10 mouse cellular contexts compared by ENCODE assay signal in genomic region chr13:60707541-60708468, GRCm38 (mm10).
DNase-seq lines count a peak whose midpoint lies in the region; ATAC-seq and TF ChIP-seq lines count a peak whose summit lies in the region.
"Had no signal": no experiment of that assay in that cellular context is flagged by ENCODE, and none has a peak within 500 bp of the region (broad histone marks: within the 10 kb centered on the region; RNA-seq: fewer than 3 reads in every experiment).

No protein-coding gene starts in this region.

- no peak overlapping the region for H3K4me2 ChIP-seq in lung, postnatal 0 days (replicated peaks; ENCODE audit: low read depth, low read length)
- H3K4me2 ChIP-seq in forebrain, postnatal 0 days (ENCODE audit: low read depth): no peak overlapping the region
- H3K4me2 ChIP-seq in neural tube, embryonic 15.5 days: no peak overlapping the region

- WGBS in lung, postnatal 0 days: 76% methylated on average over 16 of the region's 16 CpGs
- 39% methylated on average over 16 of the region's 16 CpGs for WGBS in forebrain, postnatal 0 days
- 52% methylated on average over 16 of the region's 16 CpGs for WGBS in neural tube, embryonic 15.5 days
- WGBS in lung, adult 2 months: 77% methylated on average over 16 of the region's 16 CpGs

- H3K9ac ChIP-seq in lung, postnatal 0 days (replicated peaks; ENCODE audit: low read depth): no peak overlapping the region
- H3K9ac ChIP-seq in forebrain, postnatal 0 days: no peak overlapping the region
- H3K9ac ChIP-seq in neural tube, embryonic 15.5 days (replicated peaks): no peak overlapping the region

- no peak for TF ChIP-seq CTCF in lung, postnatal 0 days (IDR thresholded peaks at IDR 0.05)
- TF ChIP-seq CTCF in forebrain, postnatal 0 days (IDR thresholded peaks at IDR 0.05; ENCODE audit: low read depth): no peak
- no peak for TF ChIP-seq CTCF in lung, adult 2 months (IDR thresholded peaks at IDR 0.05; ENCODE audit: insufficient read depth, low read length)

- peak; percentile 17 for DNase-seq in lung, postnatal 0 days (ENCODE audit: low spot score)
- DNase-seq in lung, postnatal 25 days (ENCODE audit: low spot score): no peak
- DNase-seq in cerebellum, adult 9-10 months: peak; percentile 47
- peak; percentile 45 for DNase-seq in forebrain, postnatal 0 days
- DNase-seq in lung, adult 2 months: no peak
- DNase-seq in right cerebral cortex, postnatal 36 days (ENCODE audit: low spot score in 2 of 2): no peak
- DNase-seq: heart, postnatal 4 days; layer of hippocampus, postnatal 36 days had no signal

- ATAC-seq in lung, postnatal 0 days: peak; percentile 23
- peak; percentile 21; the same call in 1 of the 2 replicates for ATAC-seq in forebrain, postnatal 0 days
- peak; percentile 42; the same call in 1 of the 2 replicates for ATAC-seq in neural tube, embryonic 15.5 days (ENCODE audit: low FRiP score)

- 0 out of 2 replicates have a peak overlapping the region, but pooled peaks have one; percentile 15 for H3K27ac ChIP-seq in lung, postnatal 0 days (ENCODE audit: low read length)
- peak overlapping the region; percentile 35; the same call in 1 of the 2 replicates for H3K27ac ChIP-seq in forebrain, postnatal 0 days (ENCODE audit: low read depth, low read length)
- peak overlapping the region; percentile 38; the same call in 1 of the 2 replicates for H3K27ac ChIP-seq in neural tube, embryonic 15.5 days (replicated peaks)

- no peaks in the 10 kb centered on the region; the same call in 1 of the 2 replicates for H3K36me3 ChIP-seq in lung, postnatal 0 days (ENCODE audit: insufficient read depth, low read length)
- H3K36me3 ChIP-seq in forebrain, postnatal 0 days (ENCODE audit: insufficient read depth): 0 out of 2 replicates have a peak, but pooled peaks cover 5% of the 10 kb centered on the region
- H3K36me3 ChIP-seq in neural tube, embryonic 15.5 days: no peaks in the 10 kb centered on the region
- H3K36me3 ChIP-seq: G1E had no signal

- no peak for TF ChIP-seq POLR2A in lung, adult 2 months (IDR thresholded peaks at IDR 0.05; ENCODE audit: borderline replicate concordance, extremely low read depth, low read depth, low read length)

- H3K9me3 ChIP-seq in lung, postnatal 0 days (ENCODE audit: low read length): no peaks in the 10 kb centered on the region
- no peaks in the 10 kb centered on the region for H3K9me3 ChIP-seq in forebrain, postnatal 0 days (ENCODE audit: low read length)
- H3K9me3 ChIP-seq in neural tube, embryonic 15.5 days (replicated peaks): no peaks in the 10 kb centered on the region

- no peak for TF ChIP-seq EP300 in lung, postnatal 0 days (IDR thresholded peaks at IDR 0.05)

- peaks cover 21% of the 10 kb centered on the region for H3K4me1 ChIP-seq in lung, postnatal 0 days (ENCODE audit: insufficient read depth, low read depth, low read length)
- H3K4me1 ChIP-seq in forebrain, postnatal 0 days (ENCODE audit: insufficient read depth): 0 out of 2 replicates have a peak, but pooled peaks cover 6% of the 10 kb centered on the region
- H3K4me1 ChIP-seq in neural tube, embryonic 15.5 days: 0 out of 2 replicates have a peak, but pooled peaks cover 6% of the 10 kb centered on the region
- peaks cover 9% of the 10 kb centered on the region for H3K4me1 ChIP-seq in lung, adult 2 months (ENCODE audit: control insufficient read depth, insufficient read depth, low read length)

- H3K27me3 ChIP-seq in lung, postnatal 0 days (replicated peaks; ENCODE audit: insufficient read depth, low read length): no peaks in the 10 kb centered on the region
- no peaks in the 10 kb centered on the region for H3K27me3 ChIP-seq in forebrain, postnatal 0 days (ENCODE audit: insufficient read depth, low read length)
- H3K27me3 ChIP-seq in neural tube, embryonic 15.5 days (replicated peaks): no peaks in the 10 kb centered on the region

- no peak overlapping the region for H3K4me3 ChIP-seq in lung, postnatal 0 days (ENCODE audit: low read depth, low read length)
- H3K4me3 ChIP-seq in forebrain, postnatal 0 days (ENCODE audit: low read depth, low read length): no peak overlapping the region
- H3K4me3 ChIP-seq in neural tube, embryonic 15.5 days (replicated peaks): no peak overlapping the region
- no peak overlapping the region for H3K4me3 ChIP-seq in lung, adult 2 months (replicated peaks; ENCODE audit: extremely low read depth, low read depth, low read length)

Comparison
In these comparisons a context has a peak if more than half of its experiments do, and no peak if none do; other contexts are left out.
1. DNase-seq: peak in lung, postnatal 0 days (single experiment), cerebellum, adult 9-10 months (single experiment) and forebrain, postnatal 0 days (single experiment); none in lung, postnatal 25 days (single experiment), lung, adult 2 months (single experiment) and right cerebral cortex, postnatal 36 days (0 of 2).
2. Peak in every context shown above with its lines, with median percentiles within 50 percentile points of each other: ATAC-seq and H3K27ac ChIP-seq.